Mouse (Mus musculus) thymus, postnatal 14 days (tissue): ENCODE results near the gene Gm29609.

Source experiments
- DNase-seq: peaks from one replicate; pipeline ENCODE4 v3.0.0; 2021

Gm29609 gene

DNA sequence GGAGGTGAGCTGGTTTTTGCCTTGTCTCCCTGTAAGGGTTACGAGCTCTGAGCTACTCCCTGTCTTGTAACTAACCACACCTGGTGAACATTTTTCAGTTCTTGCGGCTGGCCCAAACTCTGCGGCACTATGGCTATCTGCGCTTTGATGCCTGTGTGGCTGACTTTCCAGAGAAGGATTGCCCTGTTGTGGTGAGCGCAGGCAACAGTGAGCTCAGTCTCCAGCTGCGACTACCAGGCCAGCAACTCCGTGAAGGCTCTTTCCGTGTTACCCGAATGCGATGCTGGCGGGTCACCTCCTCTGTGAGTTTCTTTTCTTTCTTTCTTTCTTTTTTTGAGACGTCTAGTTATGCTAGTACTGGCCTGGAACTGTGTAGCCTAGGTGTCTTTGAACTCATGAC, 17.4 kb upstream of the Gm29609 start:
- DNase-seq = no peak

DNA sequence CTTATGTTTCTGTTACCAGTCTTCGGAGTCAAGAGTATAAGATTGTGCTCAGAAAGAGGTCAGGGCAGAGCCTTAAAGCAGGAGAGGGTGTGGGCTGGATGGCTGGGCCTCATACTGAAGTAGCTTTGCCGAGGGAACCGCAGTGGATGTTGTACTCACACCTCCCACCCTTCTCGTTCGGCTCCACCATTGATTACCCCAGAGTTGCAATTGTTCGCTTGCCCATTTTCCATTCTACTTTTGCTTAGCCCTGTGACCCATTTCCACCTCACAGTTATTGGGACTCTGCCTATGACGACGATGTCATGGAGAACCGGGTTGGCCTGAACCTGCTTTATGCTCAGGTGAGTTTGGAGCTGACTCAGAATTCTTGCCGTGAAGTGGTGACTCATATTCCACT, 16.5 kb upstream of the Gm29609 start:
- DNase-seq = no peak

DNA sequence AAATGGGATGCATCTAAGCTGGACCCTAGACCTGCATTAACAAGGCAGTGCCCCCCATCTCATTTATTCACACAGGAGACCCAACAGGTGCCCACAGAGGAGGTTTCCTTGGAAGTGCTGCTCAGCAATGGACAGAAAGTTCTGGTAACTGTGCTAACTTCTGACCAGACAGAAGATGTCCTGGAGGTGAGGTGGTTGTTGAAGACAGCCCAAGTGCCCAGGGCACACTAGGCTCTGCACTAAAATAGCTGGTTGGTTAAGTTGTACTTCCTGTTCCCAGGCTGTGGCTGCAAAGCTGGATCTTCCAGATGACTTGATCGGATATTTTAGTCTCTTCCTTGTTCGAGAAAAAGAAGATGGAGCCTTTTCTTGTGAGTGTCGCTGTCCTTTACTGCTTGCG, 16.0 kb upstream of the Gm29609 start:
- no peak for DNase-seq

DNA sequence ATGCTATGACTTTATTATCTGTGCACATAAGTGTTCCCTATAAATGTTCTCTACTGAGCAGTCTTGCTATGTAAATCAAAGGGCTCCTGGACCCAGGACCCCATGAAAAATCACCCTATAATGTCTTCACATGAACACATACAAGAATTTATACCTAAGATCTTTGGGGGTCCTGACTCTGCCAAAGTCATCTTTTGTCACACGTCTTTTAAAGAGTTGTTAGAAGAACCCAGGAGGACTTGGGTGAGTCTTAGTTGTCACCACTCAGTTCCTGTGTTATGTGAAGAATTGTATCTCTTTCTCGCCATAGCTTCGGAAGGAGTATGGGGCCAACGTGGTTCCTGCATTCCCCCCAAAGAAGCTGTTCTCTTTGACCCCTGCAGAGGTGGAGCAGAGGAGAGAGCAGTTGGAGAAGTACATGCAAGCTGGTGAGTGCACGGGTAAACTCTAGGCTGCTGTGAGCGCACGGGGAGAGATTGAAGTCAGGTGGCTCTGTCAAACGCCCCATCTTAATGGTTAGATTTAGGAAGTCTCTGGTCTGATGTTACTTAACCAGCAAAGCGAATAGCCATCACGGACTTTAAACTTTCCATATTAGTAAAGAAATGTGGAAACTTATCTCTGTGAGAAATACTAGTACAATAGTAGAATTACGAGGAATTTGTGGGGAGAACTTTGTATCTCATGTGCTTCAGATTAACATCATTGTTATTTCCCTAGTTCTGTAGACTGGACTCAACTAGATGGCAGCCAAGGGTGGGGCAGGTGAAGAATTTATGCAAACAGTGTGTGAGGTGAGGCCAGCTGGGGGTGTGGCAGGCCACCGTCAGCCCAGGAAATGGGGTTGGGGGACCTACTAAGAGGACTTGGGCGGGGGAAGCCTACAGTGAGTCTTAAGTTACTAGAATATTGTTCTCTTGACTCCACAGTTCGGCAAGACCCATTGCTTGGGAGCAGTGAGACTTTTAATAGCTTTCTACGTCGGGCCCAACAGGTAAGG, 15.1 kb upstream of the Gm29609 start:
- DNase-seq = no peak

DNA sequence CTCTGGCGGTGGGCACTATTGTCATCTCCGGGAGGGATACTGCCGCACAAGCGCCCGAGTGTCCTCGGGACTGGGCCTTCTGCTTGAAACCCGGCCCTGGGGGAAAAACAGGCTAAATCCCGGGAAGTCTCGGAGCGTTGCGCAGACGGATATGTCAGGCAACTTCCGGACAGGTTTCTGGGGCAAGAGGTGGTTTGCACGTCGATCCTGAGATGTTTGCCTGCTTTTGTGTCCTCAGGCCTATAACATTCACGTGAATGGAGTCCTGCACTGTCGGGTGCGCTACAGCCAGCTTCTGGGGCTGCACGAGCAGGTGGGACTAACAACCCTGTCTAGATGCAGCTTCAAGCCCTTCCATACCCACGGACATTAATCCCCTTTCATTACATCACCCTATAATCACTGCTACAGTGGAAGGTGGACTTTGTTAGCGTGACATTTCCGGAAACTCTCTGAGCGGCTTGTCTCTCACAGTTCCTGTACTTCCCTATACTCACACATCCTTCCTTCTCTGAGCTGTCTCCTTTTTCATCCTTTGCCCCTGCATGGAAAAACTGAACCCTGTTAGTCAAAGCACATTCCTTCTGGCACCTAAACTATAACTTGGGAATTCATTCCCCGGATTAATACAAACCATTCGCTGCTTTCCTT, 14.0 kb upstream of the Gm29609 start:
- DNase-seq = no peak

DNA sequence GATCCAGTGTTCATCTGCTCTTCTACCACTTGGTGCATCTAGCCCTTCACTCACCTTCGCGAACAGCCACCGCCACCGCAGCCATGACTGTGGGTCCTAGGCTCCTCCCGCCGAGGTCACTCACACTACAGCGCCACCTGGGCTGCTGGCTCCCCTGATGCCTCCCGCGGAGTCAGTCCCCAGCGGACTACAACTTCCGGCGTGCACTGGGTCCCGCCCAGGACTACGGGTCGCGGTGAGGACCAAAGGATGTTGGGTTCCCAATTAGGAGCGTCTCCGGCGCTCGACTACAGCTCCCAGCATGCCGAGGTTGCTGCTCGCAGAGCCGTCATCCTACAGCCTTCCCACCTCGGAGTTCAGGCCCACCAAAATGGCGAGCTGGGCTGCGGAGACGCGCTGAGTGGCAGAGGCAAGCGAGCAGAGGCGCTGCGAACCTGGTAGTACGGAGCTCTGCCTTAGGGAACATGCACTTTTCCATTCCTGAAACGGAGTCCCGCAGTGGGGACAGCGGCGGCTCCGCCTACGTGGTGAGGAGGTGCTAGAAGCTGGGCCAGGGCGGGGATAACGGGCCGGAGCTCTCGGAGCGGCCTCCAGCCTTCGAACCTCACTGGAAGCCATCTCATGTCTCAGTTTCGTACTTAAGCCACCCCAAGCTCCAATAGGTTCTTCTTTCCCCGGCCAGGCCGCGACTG, 13.4 kb upstream of the Gm29609 start, which contains the start of the genes Snx17 and Eif2b4:
TSS of gene Snx17 (plus strand) at position 289 of the 692 bp plus-strand sequence.
TSS of gene Eif2b4 (minus strand) at position 492 of the 692 bp plus-strand sequence.
- DNase-seq = peak; percentile 99

DNA sequence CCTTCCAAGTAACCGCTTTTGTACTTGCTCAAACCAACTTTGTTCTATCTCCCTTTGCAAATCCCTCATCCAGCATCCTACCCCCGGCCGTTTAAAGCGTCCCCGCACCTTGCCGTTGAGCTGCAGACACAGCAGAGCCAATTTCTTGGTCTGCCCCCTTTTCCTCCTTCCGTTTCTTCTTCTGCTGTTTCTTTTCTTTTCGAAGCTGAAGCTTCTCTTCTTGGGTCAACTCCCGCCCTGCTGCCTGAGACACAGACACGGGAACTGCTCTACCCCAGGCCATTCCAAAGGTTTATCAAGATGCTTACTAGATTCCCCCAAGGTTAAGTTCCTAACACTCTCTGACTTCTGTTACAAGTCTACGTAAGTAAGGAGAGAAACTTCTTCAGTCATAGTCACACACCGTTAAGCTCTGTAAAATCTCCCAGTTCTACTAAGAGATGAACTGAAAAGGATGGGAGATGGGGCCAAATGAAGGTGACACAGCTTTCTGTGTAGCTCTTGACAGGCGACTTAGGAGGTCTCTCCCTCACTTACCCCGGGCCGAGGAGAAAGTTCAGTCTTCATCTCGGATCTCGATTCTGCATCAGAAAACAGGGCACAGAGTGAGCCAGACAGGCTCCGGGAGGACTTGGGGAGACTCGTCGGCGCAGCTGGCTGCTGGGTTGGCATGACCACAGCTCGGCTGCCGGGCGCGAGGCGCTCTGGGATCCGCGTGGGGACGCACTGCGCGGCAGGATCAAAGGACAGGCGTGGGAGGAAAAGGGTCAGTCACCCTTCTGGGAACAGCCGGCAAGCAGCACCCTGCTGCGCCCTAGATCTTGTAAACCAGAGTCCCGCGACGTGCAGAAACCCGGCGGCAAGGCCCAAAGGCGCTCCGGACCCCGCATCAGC, 12.6 kb upstream of the Gm29609 start:
- DNase-seq = peak; percentile 27

DNA sequence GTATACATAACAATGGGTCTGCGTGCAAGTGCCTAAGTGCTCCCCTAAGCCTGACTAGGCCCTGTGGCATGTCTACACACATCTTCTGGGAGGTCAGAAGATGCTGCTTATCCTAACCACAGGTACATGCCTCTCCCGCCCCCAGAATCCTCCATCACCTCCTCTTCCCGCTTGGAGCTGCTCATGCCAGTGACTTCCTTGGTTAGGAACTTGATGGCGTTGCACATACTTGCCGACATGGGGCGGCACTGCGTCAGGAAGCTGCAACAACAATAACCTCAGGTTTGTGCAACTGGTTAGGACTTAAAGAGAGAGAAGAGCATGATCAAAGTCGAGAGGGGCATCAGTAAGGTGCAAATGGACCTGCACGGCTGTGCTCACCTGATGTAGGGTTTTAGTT, 10.5 kb upstream of the Gm29609 start:
- DNase-seq = no peak

DNA sequence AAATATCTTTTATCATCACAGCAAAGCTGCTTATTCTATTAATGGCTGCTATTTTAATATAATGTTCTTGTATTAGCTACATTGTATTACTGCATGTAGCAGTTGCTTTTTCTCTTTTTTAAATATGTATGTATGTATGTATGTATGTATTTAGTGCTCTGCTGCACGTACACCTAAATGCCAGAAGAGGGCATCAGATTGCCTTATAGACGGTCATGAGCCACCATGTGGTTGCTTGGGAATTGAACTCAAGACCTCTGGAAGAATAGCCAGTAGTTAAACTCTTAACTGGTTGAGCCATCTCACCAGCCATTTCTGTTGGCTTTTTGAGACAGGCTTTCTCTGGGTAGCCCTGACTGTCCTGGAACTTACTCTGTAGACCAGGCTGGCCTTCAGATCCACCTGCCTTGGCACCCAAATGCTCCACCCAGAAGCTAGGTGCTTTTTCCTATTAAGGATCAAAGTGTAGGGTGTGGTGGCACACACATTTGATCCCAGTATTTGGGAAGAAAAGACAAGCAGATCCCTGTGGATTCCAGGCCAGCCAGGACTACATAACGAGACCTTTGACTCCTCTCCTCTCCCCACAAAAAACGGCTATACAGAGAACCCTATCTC, 8.6 kb upstream of the Gm29609 start:
- peak; percentile 38 for DNase-seq

DNA sequence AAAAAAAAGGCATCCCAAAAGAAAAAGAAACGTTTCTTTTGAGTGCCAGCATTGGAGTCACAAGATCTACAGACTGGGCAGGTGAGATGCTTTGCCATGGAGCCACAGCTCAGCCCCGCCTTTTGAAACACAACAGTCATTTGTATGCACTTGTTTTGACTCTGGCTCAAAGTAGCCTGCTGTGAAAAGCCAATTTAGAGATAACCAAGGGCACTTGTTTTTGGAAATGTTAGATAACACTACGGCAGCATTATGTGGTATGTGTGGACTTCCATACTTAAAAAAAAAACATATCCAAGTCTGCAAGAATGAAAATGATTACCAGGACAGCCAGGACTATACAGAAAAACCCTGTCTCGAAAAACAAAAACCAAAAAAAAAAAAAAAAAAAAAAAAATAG, 4.0 kb upstream of the Gm29609 start:
- no peak for DNase-seq

DNA sequence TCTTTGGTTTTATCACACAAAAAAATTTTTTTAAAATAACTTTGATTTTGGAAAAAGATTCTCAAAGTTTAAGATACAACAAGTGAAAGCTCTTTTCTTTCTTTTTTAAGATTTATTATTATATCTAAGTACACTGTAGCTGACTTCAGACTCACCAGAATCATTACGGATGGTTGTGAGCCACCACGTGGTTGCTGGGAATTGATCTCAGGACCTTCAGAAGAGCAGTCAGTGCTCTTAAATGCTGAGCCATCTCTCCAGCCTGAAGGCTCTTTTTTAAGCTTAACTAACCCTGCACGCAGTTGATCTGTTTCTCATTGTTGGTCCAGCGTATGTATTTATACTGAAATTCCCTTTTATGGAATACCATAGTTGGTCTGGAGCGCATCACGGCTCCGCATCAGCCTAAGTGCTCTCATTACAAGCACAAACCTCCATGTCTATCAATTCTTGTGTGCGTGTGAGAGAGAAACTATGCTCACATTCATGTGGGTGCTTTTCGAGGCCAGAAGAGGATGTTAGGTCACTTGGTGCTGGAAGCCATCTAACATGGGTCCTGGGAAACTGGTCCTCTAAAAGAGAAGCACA, 1.6 kb upstream of the Gm29609 start:
- no peak for DNase-seq

DNA sequence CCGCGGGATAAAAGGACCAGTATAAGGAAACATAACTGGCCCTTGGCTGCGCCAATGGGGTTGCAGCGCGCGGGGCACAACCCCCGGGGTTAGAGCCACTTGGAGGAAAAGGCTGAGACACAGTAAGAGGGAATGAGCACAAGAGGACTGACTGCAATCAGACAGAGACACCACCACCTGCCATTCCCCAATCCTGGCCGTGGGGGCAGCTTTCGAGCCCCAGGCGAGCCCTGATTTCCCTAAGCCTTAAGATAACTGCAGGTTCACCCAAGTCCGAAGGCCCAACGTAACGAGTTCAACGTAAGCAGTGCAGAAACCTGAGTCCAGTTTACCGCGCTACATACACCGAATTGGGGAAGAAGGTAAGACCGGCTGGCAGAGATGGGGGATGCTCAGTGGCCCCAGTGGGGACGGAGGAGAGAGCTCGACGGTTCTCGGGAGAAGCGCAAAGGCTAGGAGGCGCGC, 378 bp downstream of the Gm29609 start:
- no peak for DNase-seq

DNA sequence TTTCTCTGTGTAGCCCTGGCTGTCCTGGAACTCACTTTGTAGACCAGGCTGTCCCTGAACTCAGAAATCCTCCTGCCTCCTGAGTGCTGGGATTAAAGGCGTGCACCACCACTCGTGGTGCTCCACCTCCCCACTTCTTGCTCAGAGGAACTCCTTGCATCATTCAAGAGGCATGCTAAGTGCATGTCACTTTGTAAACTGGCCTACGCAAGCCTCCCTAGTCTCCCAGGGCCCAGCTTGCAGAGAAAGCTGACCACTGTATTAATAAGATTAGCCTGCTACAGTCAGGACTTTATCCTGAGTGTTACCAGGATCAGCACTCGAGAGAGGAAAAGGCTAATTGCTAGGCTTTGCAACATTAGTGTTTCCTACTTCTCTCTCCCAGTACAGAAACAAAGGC, 11.1 kb downstream of the Gm29609 start:
- no peak for DNase-seq

DNA sequence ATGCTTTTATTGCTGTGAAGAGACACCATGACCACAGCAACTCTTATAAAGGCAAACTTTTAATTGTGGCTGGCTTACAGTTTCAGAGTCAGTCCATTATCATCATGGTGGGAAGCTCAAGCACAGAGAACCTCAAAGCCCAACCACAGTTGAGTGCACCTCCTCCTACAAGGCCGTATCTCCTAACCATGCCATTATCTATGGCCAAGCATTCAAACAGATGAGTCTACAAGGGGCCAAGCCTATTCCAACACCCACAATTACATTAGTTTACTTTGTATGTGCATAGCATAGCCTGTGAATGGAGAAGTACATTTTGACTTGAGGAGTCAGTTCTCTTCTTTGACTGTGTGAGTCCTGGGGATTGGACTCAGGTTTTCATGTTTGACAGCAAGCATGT, 14.8 kb downstream of the Gm29609 start:
- no peak for DNase-seq

DNA sequence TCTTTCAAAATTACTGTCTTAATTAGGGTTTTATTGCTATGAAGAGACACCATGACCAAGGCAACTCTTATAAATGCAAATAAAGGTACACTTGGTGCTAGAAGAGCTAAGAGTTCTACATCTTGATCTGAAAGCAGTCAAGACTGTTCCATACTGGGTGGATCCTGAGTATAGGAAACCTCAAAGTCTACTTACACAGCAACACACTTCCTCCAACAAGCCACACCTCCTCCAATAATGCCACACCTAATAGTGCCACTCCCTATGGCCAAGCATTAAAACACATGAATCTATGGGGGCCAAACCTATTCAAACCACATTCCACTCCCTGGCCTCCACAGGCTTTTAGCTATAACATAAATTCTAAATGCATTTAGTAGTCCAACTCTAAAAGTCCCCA, 17.2 kb downstream of the Gm29609 start:
- DNase-seq = no peak

DNA sequence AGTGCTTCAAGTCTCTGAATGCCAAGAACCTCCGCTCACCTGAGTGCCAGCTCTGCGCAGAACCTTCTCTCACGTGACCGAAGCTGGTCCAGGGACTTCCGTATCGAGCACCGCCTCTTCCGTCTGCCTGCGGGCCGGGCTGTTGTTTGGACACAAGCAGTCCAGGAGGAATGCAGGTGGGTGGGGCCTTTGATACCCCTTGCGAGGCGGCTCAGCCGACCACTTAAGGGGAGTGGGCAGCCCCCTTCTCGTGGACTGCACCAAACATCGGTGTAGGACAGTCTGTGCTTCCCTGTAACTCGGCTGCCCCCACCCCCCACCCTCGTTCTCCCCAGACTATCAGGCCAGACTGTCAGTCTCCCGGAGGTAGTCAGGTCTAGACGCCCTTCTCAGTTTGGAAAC, 25.6 kb downstream of the Gm29609 start, which contains the start of gene Mpv17:
TSS of gene Mpv17 (minus strand) at position 100 of the 402 bp plus-strand sequence.
- peak; percentile 76 for DNase-seq

DNA sequence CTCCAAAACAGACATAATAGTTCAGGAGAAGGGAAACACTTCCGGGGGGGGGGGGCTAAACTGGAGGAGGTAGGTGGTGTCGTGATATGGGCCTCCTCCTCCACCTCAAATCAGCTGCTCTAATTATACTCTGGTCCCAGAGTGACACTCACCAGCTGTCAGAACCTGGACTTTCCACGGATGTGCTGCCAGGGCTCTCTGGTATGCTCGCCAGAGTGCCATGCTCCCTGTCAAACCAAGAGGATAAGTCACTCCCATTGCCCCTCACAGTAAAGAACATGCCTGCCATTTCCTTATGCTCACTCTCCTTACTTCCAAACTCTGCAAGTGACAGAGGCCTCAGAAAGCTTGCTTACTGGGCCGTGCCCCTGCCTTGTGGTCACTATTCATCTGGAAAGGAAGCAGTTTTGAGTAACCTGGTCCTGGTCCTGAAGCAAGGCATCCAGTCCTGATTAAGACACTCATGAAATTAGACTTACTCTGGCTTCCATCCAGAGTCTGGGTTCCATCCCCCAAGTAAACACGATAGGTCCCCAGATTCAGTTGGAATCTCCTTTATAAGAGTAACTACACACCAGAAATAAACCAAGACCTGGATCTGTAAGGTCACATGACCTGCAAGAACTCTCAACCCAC, 26.1 kb downstream of the Gm29609 start:
- DNase-seq = peak; percentile 5

DNA sequence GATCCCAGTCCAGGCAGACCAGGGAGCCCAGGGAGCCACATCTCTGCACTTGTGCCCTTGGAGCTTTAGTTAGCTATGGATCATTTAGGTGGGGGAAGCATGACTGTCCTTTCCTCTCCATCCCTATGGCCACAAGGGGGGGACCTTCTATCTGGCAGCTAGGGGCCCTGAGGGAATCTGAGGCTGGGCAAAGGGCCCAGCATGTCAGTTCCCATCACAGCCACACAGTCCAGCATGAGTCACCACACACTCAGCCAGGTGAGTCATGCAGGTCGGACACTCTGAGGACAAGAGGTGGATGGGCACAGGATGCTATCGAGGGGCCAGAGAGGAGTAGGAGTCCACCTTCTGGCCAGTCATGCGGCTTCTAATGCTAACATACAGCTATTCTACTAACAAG, 28.0 kb downstream of the Gm29609 start:
- no peak for DNase-seq

DNA sequence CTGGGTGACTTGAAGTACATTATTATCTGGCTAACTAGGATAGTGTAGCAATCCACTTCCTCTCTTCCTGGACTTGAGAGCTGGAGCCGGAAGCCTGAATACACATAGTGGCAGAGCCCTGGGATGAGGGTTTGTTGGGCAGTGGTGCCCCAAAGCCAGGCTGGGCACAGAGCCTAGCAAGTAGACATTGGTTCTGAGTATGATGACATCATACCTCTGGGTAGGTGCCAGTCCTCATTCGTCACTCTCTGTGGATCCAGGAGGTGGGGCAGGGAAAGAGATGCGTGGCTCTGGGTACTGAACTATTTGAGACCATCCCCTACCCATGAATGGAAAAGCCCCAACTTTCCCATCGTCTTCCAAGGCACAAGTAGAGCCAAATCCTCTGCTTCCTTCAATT, 29.9 kb downstream of the Gm29609 start:
- no peak for DNase-seq

DNA sequence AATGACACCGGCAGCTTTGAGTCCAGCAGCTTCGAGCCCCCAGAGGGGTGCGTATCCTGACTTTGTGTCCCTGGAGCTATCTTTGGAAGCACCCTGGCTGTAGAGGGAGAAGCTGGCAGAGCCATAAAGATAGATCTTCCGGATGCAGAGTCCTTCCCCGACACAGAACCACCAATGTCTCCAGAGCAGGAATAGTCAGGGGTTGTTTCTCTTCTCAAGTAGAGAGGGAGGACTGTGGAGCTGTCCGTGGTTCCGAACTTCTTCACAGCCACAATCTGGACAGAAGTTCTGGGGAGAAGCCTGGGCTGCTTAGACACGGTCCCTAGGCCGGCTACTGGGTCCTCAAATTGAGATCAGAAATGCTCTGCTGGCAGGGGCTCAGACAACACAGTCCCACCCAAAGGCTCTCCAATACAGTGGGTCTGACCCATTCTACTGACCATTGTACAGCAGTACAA, 40.7 kb downstream of the Gm29609 start:
- DNase-seq = no peak
